Mouse (Mus musculus) cortical plate, adult 2 months (tissue): ENCODE results near the gene Disc1.

ENCODE experiments used
- CTCF ChIP-seq: fragments of 200-500 bp; IDR thresholded peaks from 2 replicates; pipeline ENCODE4 v1.5.1; 2011; ENCODE audit warnings: mild to moderate bottlenecking, control low read depth, low read length; ENCODE audit not compliant: insufficient read depth; ENCODE audit errors: extremely low read depth
- POLR2A ChIP-seq: fragments of 200-500 bp; IDR thresholded peaks from 2 replicates; pipeline ENCODE4 v1.6.1; 2011; ENCODE audit warnings: mild to moderate bottlenecking, low read length, control low read depth; ENCODE audit not compliant: insufficient read depth; ENCODE audit errors: extremely low read depth

DNA sequence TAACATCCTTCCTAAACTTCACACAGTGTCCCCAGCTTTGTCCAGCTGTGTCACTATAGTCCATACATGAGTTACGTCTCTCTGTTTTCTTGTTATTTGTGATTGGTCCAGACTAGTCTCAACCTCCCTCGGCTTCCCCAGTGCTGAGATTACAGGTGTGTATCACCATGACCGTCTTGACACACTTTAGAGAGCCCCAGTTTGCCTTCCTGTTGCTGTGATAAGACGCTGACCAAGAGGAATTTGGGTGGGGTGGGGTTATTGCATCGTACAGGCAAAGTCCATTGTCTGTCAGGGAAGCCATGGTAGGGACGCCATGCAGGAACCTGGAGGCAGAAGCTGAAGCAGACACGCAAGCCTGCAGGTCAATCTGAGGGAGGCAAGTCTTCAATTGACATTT, 216.3 kb downstream of the Disc1 start:
- TF ChIP-seq CTCF (no peak), POLR2A (no peak)
